Mouse (Mus musculus): ENCODE data around the gene Rbm20. TPM values are rescaled to one million over a fixed set of nuclear protein-coding genes. Genes with fewer than 3 reads are reported as not detected.

Rbm20 gene
- polyA plus RNA-seq, 1 experiment from 2014 or later = 4.7 TPM

GRCm38 (mm10) chr19:53738701-53739131 lies 61.6 kb downstream of the Rbm20 start:
- Histone ChIP-seq H3K27ac (ENCODE audit: low read depth, low read length) (no peak overlapping the region), H3K27me3 (replicated peaks; ENCODE audit: control insufficient read depth, insufficient read depth, low read length) (no peaks in the 10 kb centered on the region), H3K4me1 (ENCODE audit: control insufficient read depth, insufficient read depth, low read length) (no peaks in the 10 kb centered on the region), H3K9me3 (replicated peaks; ENCODE audit: control insufficient read depth, low read length) (no peaks in the 10 kb centered on the region), H3K4me2 (ENCODE audit: low read length) (no peak overlapping the region), H3K9ac (ENCODE audit: low read length) (no peak overlapping the region), H3K4me3 (ENCODE audit: low read depth, low read length) (no peak overlapping the region), H3K36me3 (ENCODE audit: control insufficient read depth, insufficient read depth, low read length) (no peaks in the 10 kb centered on the region)
- 86% methylated on average over 6 of the region's 6 CpGs for WGBS
- ATAC-seq (no peak), DNase-seq (ENCODE audit: low spot score) (no peak)

GRCm38 (mm10) chr19:53739570-53740266 lies 62.6 kb downstream of the Rbm20 start:
- no peak for DNase-seq (ENCODE audit: low spot score)
- Histone ChIP-seq H3K4me1 (ENCODE audit: control insufficient read depth, insufficient read depth, low read length) (no peaks in the 10 kb centered on the region), H3K9me3 (replicated peaks; ENCODE audit: control insufficient read depth, low read length) (no peaks in the 10 kb centered on the region), H3K27ac (ENCODE audit: low read depth, low read length) (no peak overlapping the region), H3K4me2 (ENCODE audit: low read length) (no peak overlapping the region), H3K27me3 (replicated peaks; ENCODE audit: control insufficient read depth, insufficient read depth, low read length) (no peaks in the 10 kb centered on the region), H3K9ac (ENCODE audit: low read length) (no peak overlapping the region), H3K4me3 (ENCODE audit: low read depth, low read length) (no peak overlapping the region), H3K36me3 (ENCODE audit: control insufficient read depth, insufficient read depth, low read length) (no peaks in the 10 kb centered on the region)
- ATAC-seq = no peak
- WGBS = 79% methylated on average over 8 of the region's 8 CpGs

GRCm38 (mm10) chr19:53740750-53741380 lies 63.8 kb downstream of the Rbm20 start:
- no peak overlapping the region for H3K9ac ChIP-seq (ENCODE audit: low read length)
- ATAC-seq = no peak
- no peak for DNase-seq (ENCODE audit: low spot score)
- H3K27ac ChIP-seq (ENCODE audit: low read depth, low read length) = no peak overlapping the region
- H3K4me3 ChIP-seq (ENCODE audit: low read depth, low read length) = no peak overlapping the region
- H3K9me3 ChIP-seq (replicated peaks; ENCODE audit: control insufficient read depth, low read length) = no peaks in the 10 kb centered on the region
- 88% methylated on average over 1 of the region's 1 CpGs for WGBS
- no peaks in the 10 kb centered on the region for H3K4me1 ChIP-seq (ENCODE audit: control insufficient read depth, insufficient read depth, low read length)
- no peaks in the 10 kb centered on the region for H3K36me3 ChIP-seq (ENCODE audit: control insufficient read depth, insufficient read depth, low read length)
- no peaks in the 10 kb centered on the region for H3K27me3 ChIP-seq (replicated peaks; ENCODE audit: control insufficient read depth, insufficient read depth, low read length)
- no peak overlapping the region for H3K4me2 ChIP-seq (ENCODE audit: low read length)

GRCm38 (mm10) chr19:53741902-53742301 lies 64.8 kb downstream of the Rbm20 start:
- 63% methylated on average over 3 of the region's 3 CpGs for WGBS
- no peak overlapping the region for H3K9ac ChIP-seq (ENCODE audit: low read length)
- H3K36me3 ChIP-seq (ENCODE audit: control insufficient read depth, insufficient read depth, low read length) = no peaks in the 10 kb centered on the region
- no peaks in the 10 kb centered on the region for H3K9me3 ChIP-seq (replicated peaks; ENCODE audit: control insufficient read depth, low read length)
- no peak for ATAC-seq
- H3K4me2 ChIP-seq (ENCODE audit: low read length) = no peak overlapping the region
- DNase-seq (ENCODE audit: low spot score) = peak; percentile 75
- H3K4me1 ChIP-seq (ENCODE audit: control insufficient read depth, insufficient read depth, low read length) = no peaks in the 10 kb centered on the region
- no peaks in the 10 kb centered on the region for H3K27me3 ChIP-seq (replicated peaks; ENCODE audit: control insufficient read depth, insufficient read depth, low read length)
- H3K27ac ChIP-seq (ENCODE audit: low read depth, low read length) = no peak overlapping the region
- no peak overlapping the region for H3K4me3 ChIP-seq (ENCODE audit: low read depth, low read length)

GRCm38 (mm10) chr19:53745354-53745753 lies 68.2 kb downstream of the Rbm20 start:
- Histone ChIP-seq H3K9ac (ENCODE audit: low read length) (no peak overlapping the region), H3K9me3 (replicated peaks; ENCODE audit: control insufficient read depth, low read length) (no peaks in the 10 kb centered on the region), H3K36me3 (ENCODE audit: control insufficient read depth, insufficient read depth, low read length) (no peaks in the 10 kb centered on the region), H3K27me3 (replicated peaks; ENCODE audit: control insufficient read depth, insufficient read depth, low read length) (no peaks in the 10 kb centered on the region), H3K4me1 (ENCODE audit: control insufficient read depth, insufficient read depth, low read length) (no peaks in the 10 kb centered on the region), H3K4me3 (ENCODE audit: low read depth, low read length) (no peak overlapping the region), H3K27ac (ENCODE audit: low read depth, low read length) (no peak overlapping the region), H3K4me2 (ENCODE audit: low read length) (no peak overlapping the region)
- ATAC-seq (no peak), DNase-seq (ENCODE audit: low spot score) (no peak)
- WGBS = 94% methylated on average over 3 of the region's 3 CpGs

- Histone ChIP-seq H3K4me3 (ENCODE audit: low read depth, low read length) (no peak overlapping the region), H3K4me2 (ENCODE audit: low read length) (no peak overlapping the region), H3K9me3 (replicated peaks; ENCODE audit: control insufficient read depth, low read length) (no peaks in the 10 kb centered on the region), H3K9ac (ENCODE audit: low read length) (no peak overlapping the region), H3K36me3 (ENCODE audit: control insufficient read depth, insufficient read depth, low read length) (no peaks in the 10 kb centered on the region), H3K4me1 (ENCODE audit: control insufficient read depth, insufficient read depth, low read length) (no peaks in the 10 kb centered on the region), H3K27me3 (replicated peaks; ENCODE audit: control insufficient read depth, insufficient read depth, low read length) (no peaks in the 10 kb centered on the region), H3K27ac (ENCODE audit: low read depth, low read length) (no peak overlapping the region)
- DNase-seq (ENCODE audit: low spot score) (no peak), ATAC-seq (no peak)
- 83% methylated on average over 9 of the region's 9 CpGs for WGBS
Observed at GRCm38 (mm10) chr19:53746116-53746515, 69.0 kb downstream of the Rbm20 start.

GRCm38 (mm10) chr19:53748236-53748775 lies 71.2 kb downstream of the Rbm20 start:
- Histone ChIP-seq H3K36me3 (ENCODE audit: control insufficient read depth, insufficient read depth, low read length) (no peaks in the 10 kb centered on the region), H3K9ac (ENCODE audit: low read length) (no peak overlapping the region), H3K27me3 (replicated peaks; ENCODE audit: control insufficient read depth, insufficient read depth, low read length) (no peaks in the 10 kb centered on the region), H3K4me2 (ENCODE audit: low read length) (no peak overlapping the region), H3K4me1 (ENCODE audit: control insufficient read depth, insufficient read depth, low read length) (no peaks in the 10 kb centered on the region), H3K9me3 (replicated peaks; ENCODE audit: control insufficient read depth, low read length) (no peaks in the 10 kb centered on the region), H3K27ac (ENCODE audit: low read depth, low read length) (no peak overlapping the region), H3K4me3 (ENCODE audit: low read depth, low read length) (no peak overlapping the region)
- ATAC-seq (no peak), DNase-seq (ENCODE audit: low spot score) (no peak)
- 92% methylated on average over 13 of the region's 13 CpGs for WGBS

GRCm38 (mm10) chr19:53749326-53749725 lies 72.2 kb downstream of the Rbm20 start:
- Histone ChIP-seq H3K36me3 (ENCODE audit: control insufficient read depth, insufficient read depth, low read length) (no peaks in the 10 kb centered on the region), H3K27me3 (replicated peaks; ENCODE audit: control insufficient read depth, insufficient read depth, low read length) (no peaks in the 10 kb centered on the region), H3K4me1 (ENCODE audit: control insufficient read depth, insufficient read depth, low read length) (no peaks in the 10 kb centered on the region), H3K27ac (ENCODE audit: low read depth, low read length) (no peak overlapping the region), H3K9ac (ENCODE audit: low read length) (no peak overlapping the region), H3K4me2 (ENCODE audit: low read length) (no peak overlapping the region), H3K9me3 (replicated peaks; ENCODE audit: control insufficient read depth, low read length) (no peaks in the 10 kb centered on the region), H3K4me3 (ENCODE audit: low read depth, low read length) (no peak overlapping the region)
- DNase-seq (ENCODE audit: low spot score) (no peak), ATAC-seq (no peak)
- 97% methylated on average over 8 of the region's 8 CpGs for WGBS

Data from forebrain, embryonic 14.5 days (tissue).